Mouse (Mus musculus) erythroblast, embryonic 14.5 days (primary cell): ENCODE results near the gene Tmem196. TPM values are rescaled to one million over a fixed set of nuclear protein-coding genes. Genes with fewer than 3 reads are reported as not detected.

Experiments used
- H3K27me3 ChIP-seq: 2 replicates; pipeline ENCODE4 v1.6.1; 2012; ENCODE audit warnings: inconsistent platforms; ENCODE audit not compliant: control insufficient read depth
- H3K36me3 ChIP-seq: 2 replicates; pipeline ENCODE4 v1.6.1; 2012; ENCODE audit warnings: mild to moderate bottlenecking, inconsistent platforms; ENCODE audit not compliant: control insufficient read depth
- H3K4me1 ChIP-seq: 2 replicates; pipeline ENCODE4 v1.6.1; 2012; ENCODE audit warnings: inconsistent platforms; ENCODE audit not compliant: control insufficient read depth
- H3K4me3 ChIP-seq: replicated peaks from 2 replicates; pipeline ENCODE3; 2012; ENCODE audit warnings: moderate library complexity, mild to moderate bottlenecking, inconsistent platforms
- H3K9me3 ChIP-seq: 2 replicates; pipeline ENCODE4 v1.6.1; 2012; ENCODE audit warnings: low read length, inconsistent platforms, mixed read lengths; ENCODE audit not compliant: control insufficient read depth
- GATA1 ChIP-seq: IDR thresholded peaks from 2 replicates; pipeline ENCODE4 v1.6.1; 2012; ENCODE audit warnings: low read length, inconsistent platforms, mixed read lengths
- TAL1 ChIP-seq: IDR thresholded peaks from 3 replicates; pipeline ENCODE4 v1.6.1; 2012; ENCODE audit warnings: low read length, inconsistent platforms, mixed read lengths
- polyA plus RNA-seq: library from polyadenylated mRNA; stranded (reverse); fragments of >175 nt; gene quantifications from 2 replicates; pipeline ENCODE4 v1.2.3, GENCODE M21; 2012

Gene Tmem196
- not detected in 2 replicates for polyA plus RNA-seq

- Histone ChIP-seq H3K36me3 (no peaks in the 10 kb centered on the region), H3K27me3 (peaks cover 17% of the 10 kb centered on the region), H3K4me1 (no peaks in the 10 kb centered on the region), H3K4me3 (no peak within 1 kb of the TSS), H3K9me3 (no peaks in the 10 kb centered on the region)
- no peak for TF ChIP-seq GATA1
- no peak for TF ChIP-seq TAL1
These were observed at the start of gene Tmem196 for GRCm38 (mm10) chr12:119945589-119946310. Gene Tmem196 (plus strand): TSS chr12:119945822.

GRCm38 (mm10) chr12:119946311-119946692, 680 bp downstream of the Tmem196 start:
- H3K27me3 ChIP-seq, result peaks cover 17% of the 10 kb centered on the region
- no peak overlapping the region for H3K4me3 ChIP-seq
- no peak for TF ChIP-seq TAL1
- TF ChIP-seq GATA1, result no peak
- no peaks in the 10 kb centered on the region for H3K36me3 ChIP-seq
- no peaks in the 10 kb centered on the region for H3K9me3 ChIP-seq
- H3K4me1 ChIP-seq, result no peaks in the 10 kb centered on the region

DNA sequence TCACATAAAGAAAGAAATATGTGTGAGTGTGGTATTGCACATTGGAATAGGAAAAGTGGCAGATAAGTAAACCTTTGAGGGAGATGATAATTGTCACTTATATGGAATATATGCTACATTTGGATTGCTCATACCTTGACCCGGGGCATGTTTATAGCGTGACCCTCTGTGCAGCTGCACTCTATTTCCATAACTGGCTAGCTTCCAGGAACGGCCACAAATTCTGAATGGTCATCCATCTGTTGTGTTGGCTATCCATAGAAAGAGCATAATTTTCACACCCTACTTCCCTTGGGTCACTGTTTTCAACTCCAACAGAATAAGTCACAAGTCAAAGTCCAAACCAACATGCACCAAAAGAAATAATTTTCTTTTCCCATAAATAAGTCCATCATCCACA, 11.4 kb downstream of the Tmem196 start:
- no peak for TF ChIP-seq TAL1
- TF ChIP-seq GATA1, result no peak
- Histone ChIP-seq H3K4me3 (no peak overlapping the region), H3K27me3 (no peaks in the 10 kb centered on the region), H3K36me3 (no peaks in the 10 kb centered on the region), H3K9me3 (no peaks in the 10 kb centered on the region), H3K4me1 (no peaks in the 10 kb centered on the region)

DNA sequence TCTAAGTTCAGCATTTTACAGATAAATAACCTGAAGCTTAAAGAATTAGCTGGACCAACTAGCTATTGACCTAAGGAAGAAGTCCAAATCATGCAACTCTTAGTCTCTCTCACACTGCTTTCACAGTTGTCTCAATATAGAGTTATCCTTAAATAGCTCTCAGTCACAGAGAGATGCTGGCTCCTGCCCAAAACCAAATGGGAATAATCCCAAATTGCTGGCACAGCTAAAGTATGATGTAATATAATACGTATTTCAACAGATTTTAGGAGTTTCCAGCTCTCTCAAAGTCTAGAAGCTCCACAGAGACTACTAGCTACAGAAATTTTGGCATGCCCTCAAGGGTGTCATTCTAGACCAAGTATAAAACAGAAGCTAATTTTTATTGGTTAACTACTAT, 15.1 kb downstream of the Tmem196 start:
- TF ChIP-seq TAL1 (no peak), GATA1 (no peak)
- Histone ChIP-seq H3K27me3 (no peaks in the 10 kb centered on the region), H3K4me1 (no peaks in the 10 kb centered on the region), H3K36me3 (no peaks in the 10 kb centered on the region), H3K9me3 (no peaks in the 10 kb centered on the region), H3K4me3 (no peak overlapping the region)

DNA sequence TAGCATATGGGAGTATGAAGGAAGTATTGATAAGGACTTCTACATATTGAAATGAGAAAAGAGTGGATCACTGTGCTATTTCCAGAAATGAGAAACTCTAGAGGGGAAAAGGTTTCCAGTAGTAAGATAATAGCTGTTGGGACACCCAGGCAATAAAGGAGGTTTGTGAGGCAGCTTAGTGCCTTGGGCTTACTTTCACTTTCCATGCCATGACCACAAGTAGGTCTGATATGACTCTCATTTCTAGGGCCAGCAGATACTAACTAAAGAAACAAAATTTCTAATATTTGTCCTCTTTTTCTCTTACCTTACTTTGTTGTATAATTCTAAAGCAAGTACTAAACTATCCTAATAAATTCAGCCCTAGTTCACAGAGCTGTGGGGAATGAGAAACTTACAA, 19.8 kb downstream of the Tmem196 start:
- TF ChIP-seq GATA1, result no peak
- TF ChIP-seq TAL1, result no peak
- no peaks in the 10 kb centered on the region for H3K4me1 ChIP-seq
- no peak overlapping the region for H3K4me3 ChIP-seq
- H3K27me3 ChIP-seq, result no peaks in the 10 kb centered on the region
- no peaks in the 10 kb centered on the region for H3K9me3 ChIP-seq
- no peaks in the 10 kb centered on the region for H3K36me3 ChIP-seq

GRCm38 (mm10) chr12:119970068-119970467, 24.4 kb downstream of the Tmem196 start:
- H3K36me3 ChIP-seq, result no peaks in the 10 kb centered on the region

GRCm38 (mm10) chr12:119981731-119982130, 36.1 kb downstream of the Tmem196 start:
- no peaks in the 10 kb centered on the region for H3K36me3 ChIP-seq
- no peaks in the 10 kb centered on the region for H3K27me3 ChIP-seq
- no peaks in the 10 kb centered on the region for H3K9me3 ChIP-seq
- TF ChIP-seq TAL1 (no peak), GATA1 (no peak)
- H3K4me1 ChIP-seq, result no peaks in the 10 kb centered on the region
- no peak overlapping the region for H3K4me3 ChIP-seq

More at GRCm38 (mm10) chr12:119970068-119970467, 24.4 kb downstream of the Tmem196 start:
- no peak overlapping the region for H3K4me3 ChIP-seq
- no peaks in the 10 kb centered on the region for H3K9me3 ChIP-seq
- no peaks in the 10 kb centered on the region for H3K27me3 ChIP-seq
- TF ChIP-seq GATA1 (no peak), TAL1 (no peak)
- H3K4me1 ChIP-seq, result no peaks in the 10 kb centered on the region

DNA sequence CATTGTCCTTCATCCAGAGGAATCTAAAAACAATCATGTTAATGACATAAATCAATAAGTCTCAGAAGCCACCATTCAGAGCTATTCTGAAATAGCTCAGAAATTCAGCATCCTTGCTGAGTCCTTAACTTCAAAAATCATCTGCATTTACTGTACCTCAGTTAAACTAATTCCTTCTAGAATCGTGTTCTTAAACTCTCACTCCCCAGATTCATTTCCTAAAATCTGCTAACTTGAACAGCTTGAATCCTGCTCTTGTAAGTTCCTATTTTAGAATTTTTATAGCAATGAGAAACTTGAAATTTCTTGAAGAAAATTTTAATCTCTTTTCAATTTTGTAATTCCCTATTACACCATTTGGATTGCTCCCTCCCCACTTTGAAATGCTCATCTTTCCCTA, 52.6 kb downstream of the Tmem196 start:
- no peak overlapping the region for H3K4me3 ChIP-seq
- TF ChIP-seq TAL1, result no peak
- TF ChIP-seq GATA1, result no peak
- H3K9me3 ChIP-seq, result peaks cover 6% of the 10 kb centered on the region
- H3K4me1 ChIP-seq, result no peaks in the 10 kb centered on the region
- no peaks in the 10 kb centered on the region for H3K36me3 ChIP-seq
- H3K27me3 ChIP-seq, result no peaks in the 10 kb centered on the region

DNA sequence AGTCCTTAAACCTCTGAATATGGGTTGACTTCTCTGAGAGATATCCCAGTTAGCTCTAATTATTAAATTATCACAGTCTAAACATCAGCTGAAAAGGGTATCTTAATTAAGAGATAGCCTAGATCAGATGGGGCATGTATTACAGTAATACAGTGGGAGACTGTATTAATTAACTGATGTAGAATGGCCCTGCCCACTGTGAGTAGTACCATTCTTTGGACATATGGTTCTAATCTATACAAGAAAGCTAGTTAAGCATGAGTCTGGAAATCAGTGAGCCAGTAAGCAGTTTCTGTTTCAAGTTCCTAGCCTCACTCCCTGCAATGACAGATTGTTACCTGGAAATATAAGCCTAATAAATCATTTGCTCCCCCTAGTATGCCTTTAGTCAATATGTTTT, 58.7 kb downstream of the Tmem196 start:
- no peaks in the 10 kb centered on the region for H3K9me3 ChIP-seq
- H3K4me3 ChIP-seq, result no peak overlapping the region
- no peaks in the 10 kb centered on the region for H3K4me1 ChIP-seq
- TF ChIP-seq TAL1 (no peak), GATA1 (no peak)
- no peaks in the 10 kb centered on the region for H3K27me3 ChIP-seq
- H3K36me3 ChIP-seq, result no peaks in the 10 kb centered on the region

DNA sequence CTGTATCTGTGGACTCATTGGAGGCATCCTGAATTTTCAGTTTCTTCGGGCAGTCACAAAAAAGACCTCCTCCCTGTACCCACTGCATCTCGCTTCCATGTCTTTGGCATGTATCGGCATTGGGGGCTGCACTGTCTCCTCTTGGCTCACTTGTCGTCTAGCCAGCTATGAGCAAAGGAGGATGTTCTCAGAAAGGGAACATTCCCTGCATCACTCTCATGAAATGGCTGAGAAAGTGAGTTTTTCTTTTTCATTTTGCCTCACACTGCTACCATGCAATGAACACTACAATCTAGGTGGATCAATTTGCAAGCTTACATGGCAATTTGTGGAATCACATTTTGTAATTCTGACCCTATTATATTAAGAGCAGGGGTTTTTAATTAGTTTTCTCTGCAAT, 69.1 kb downstream of the Tmem196 start:
- Histone ChIP-seq H3K36me3 (no peaks in the 10 kb centered on the region), H3K4me3 (no peak overlapping the region), H3K4me1 (no peaks in the 10 kb centered on the region), H3K9me3 (no peaks in the 10 kb centered on the region), H3K27me3 (no peaks in the 10 kb centered on the region)
- TF ChIP-seq TAL1 (no peak), GATA1 (no peak)
